Mouse (Mus musculus) thymus, adult 2 months (tissue): ENCODE measurements at regions not wholly inside any gene's neighbourhood (a gene's known extent, or its start where the extent isn't known, plus 50 kb on each side); places are given as distances from the start of the nearest gene placed in this dataset.

ENCODE experiments used
- DNase-seq: peaks from one replicate; pipeline ENCODE4 v3.0.0; 2021
- H3K27ac ChIP-seq: fragments of 200-500 bp; 2 replicates; pipeline ENCODE4 v1.5.1; 2012; ENCODE audit warnings: low read length, control low read depth; ENCODE audit not compliant: control insufficient read depth, insufficient read depth
- H3K27me3 ChIP-seq: fragments of 200-500 bp; 2 replicates; pipeline ENCODE4 v1.6.1; 2012; ENCODE audit warnings: mild to moderate bottlenecking, low read length, moderate library complexity, mixed read lengths; ENCODE audit not compliant: control insufficient read depth, insufficient read depth
- H3K36me3 ChIP-seq: fragments of 200-500 bp; 2 replicates; pipeline ENCODE4 v1.6.1; 2012; ENCODE audit warnings: mild to moderate bottlenecking, low read length, moderate library complexity; ENCODE audit not compliant: control insufficient read depth, insufficient read depth
- H3K4me1 ChIP-seq: fragments of 200-500 bp; replicated peaks from 2 replicates; pipeline ENCODE4 v1.6.1; 2012; ENCODE audit warnings: low read length; ENCODE audit not compliant: control insufficient read depth, insufficient read depth
- H3K4me3 ChIP-seq: fragments of 200-500 bp; 2 replicates; pipeline ENCODE4 v1.5.1; 2012; ENCODE audit warnings: mild to moderate bottlenecking, low read length, control low read depth, moderate library complexity; ENCODE audit not compliant: control insufficient read depth, insufficient read depth
- CTCF ChIP-seq: fragments of 200-500 bp; IDR thresholded peaks from 2 replicates; pipeline ENCODE4 v1.5.1; 2012; ENCODE audit warnings: mild to moderate bottlenecking, control low read depth, low read length, moderate library complexity, borderline replicate concordance; ENCODE audit not compliant: control insufficient read depth, poor library complexity, insufficient read depth; ENCODE audit errors: extremely low read depth
- POLR2A ChIP-seq: fragments of 200-500 bp; IDR thresholded peaks from 2 replicates; pipeline ENCODE4 v1.6.1; 2012; ENCODE audit warnings: mild to moderate bottlenecking, low read length, control low read depth, moderate library complexity; ENCODE audit not compliant: control insufficient read depth, poor library complexity, insufficient read depth; ENCODE audit errors: extremely low read depth
- WGBS: fragments of 180-500 bp; shearing (Covaris S2); methylation state at CpG from one replicate; pipeline ENCODE4 v1.1.7; 2018; 5-methylcytosine and 5-hydroxymethylcytosine counted together

GRCm38 (mm10) chr14:46638516-46638915 is 121.8 kb upstream of the Cdkn3 start:
- Histone ChIP-seq H3K27me3 (no peaks in the 10 kb centered on the region), H3K4me1 (no peaks in the 10 kb centered on the region), H3K27ac (no peak overlapping the region), H3K4me3 (no peak overlapping the region), H3K36me3 (no peaks in the 10 kb centered on the region)
- no peak for DNase-seq
- no peak for TF ChIP-seq POLR2A
- no peak for TF ChIP-seq CTCF
- 92% methylated on average over 6 of the region's 6 CpGs for WGBS

DNA sequence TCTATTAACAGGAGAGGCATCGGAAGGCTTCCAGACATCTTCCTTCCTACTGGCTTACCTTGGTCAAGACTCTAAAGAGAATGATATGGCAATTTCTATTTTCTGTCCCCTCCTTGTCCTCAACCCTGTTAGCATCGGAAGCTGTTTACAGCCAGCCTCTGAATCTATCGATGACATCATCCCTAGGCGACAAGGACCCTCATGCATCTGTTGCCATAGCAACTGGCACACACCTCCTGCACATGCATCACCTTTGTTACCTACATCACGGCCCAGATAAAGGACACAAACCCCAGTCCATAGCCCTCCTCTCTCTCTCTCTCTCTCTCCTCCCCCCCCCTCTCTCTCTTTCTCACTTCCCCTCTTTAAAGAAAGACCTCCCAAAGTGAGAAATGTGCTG is 123.1 kb upstream of the Cdkn3 start:
- 93% methylated on average over 5 of the region's 5 CpGs for WGBS
- no peak for DNase-seq
- no peaks in the 10 kb centered on the region for H3K27me3 ChIP-seq
- H3K4me1 ChIP-seq = no peaks in the 10 kb centered on the region
- TF ChIP-seq POLR2A (no peak), CTCF (no peak)
- H3K27ac ChIP-seq = no peak overlapping the region
- no peak overlapping the region for H3K4me3 ChIP-seq
- no peaks in the 10 kb centered on the region for H3K36me3 ChIP-seq

DNA sequence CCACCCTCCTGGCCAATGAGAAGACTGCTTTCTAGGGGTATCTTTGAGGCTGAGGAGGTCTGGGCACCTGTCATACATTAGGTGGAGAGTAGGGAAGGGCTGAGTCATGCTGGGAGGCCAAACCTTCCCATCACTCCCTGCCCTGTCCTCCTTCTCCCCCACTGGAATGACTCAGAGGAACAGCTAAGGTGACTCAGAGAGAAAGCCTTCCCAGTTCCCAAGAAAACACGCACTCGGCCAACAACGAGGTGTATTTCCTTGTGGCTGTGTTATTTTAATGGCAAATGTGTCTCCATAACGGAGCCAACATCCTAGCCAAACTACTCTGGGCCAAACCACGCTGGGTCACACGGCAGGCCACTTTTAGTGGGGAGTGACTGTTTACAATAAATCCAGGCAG is 124.0 kb upstream of the Cdkn3 start:
- Histone ChIP-seq H3K36me3 (no peaks in the 10 kb centered on the region), H3K27me3 (no peaks in the 10 kb centered on the region), H3K4me1 (no peaks in the 10 kb centered on the region), H3K4me3 (no peak overlapping the region), H3K27ac (no peak overlapping the region)
- 85% methylated on average over 6 of the region's 6 CpGs for WGBS
- TF ChIP-seq POLR2A (no peak), CTCF (no peak)
- DNase-seq = no peak

- no peak overlapping the region for H3K4me3 ChIP-seq
- H3K27ac ChIP-seq = no peak overlapping the region
- no peaks in the 10 kb centered on the region for H3K27me3 ChIP-seq
- no peaks in the 10 kb centered on the region for H3K4me1 ChIP-seq
- DNase-seq = no peak
- no peaks in the 10 kb centered on the region for H3K36me3 ChIP-seq
- TF ChIP-seq CTCF (no peak), POLR2A (no peak)
- WGBS = 52% methylated on average over 3 of the region's 3 CpGs
These were observed 125.0 kb upstream of the Cdkn3 start for GRCm38 (mm10) chr14:46635322-46635721.

DNA sequence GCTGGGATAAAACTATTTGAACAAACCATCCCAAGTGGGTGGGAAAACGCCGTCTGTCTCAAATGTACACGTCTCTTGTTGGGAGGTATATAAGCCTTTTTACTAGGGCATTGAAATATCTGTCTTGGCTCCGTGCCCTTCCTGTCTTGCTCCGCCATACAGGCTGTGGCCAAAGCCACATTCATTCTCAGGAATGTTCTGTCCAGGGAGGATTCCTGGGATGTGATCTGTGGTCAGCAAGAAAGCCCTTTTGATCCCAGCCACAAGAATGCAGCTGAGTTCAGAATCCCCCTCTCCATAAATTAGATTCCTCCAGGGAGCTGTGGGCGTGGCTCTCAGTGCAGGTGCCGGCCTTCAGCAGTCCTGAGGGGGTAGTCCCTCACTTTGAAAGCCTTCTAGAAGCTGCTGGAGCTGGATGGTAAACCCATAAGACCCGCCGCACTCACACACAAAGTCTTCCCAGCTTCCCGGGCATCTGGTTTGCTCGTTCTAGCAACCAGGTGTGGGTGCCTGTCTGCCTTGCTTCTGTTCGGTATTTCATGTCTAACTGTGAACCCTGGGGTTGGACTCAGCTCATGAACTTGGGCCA is 125.6 kb upstream of the Cdkn3 start:
- Histone ChIP-seq H3K4me1 (no peaks in the 10 kb centered on the region), H3K27ac (no peak overlapping the region), H3K27me3 (no peaks in the 10 kb centered on the region), H3K36me3 (no peaks in the 10 kb centered on the region), H3K4me3 (no peak overlapping the region)
- 90% methylated on average over 12 of the region's 12 CpGs for WGBS
- TF ChIP-seq CTCF = no peak
- no peak for TF ChIP-seq POLR2A
- no peak for DNase-seq

- no peak overlapping the region for H3K27ac ChIP-seq
- H3K4me3 ChIP-seq = no peak overlapping the region
- no peaks in the 10 kb centered on the region for H3K4me1 ChIP-seq
- 98% methylated on average over 10 of the region's 10 CpGs for WGBS
- H3K36me3 ChIP-seq = no peaks in the 10 kb centered on the region
- TF ChIP-seq CTCF = no peak
- no peak for TF ChIP-seq POLR2A
- H3K27me3 ChIP-seq = no peaks in the 10 kb centered on the region
- no peak for DNase-seq
These were observed 126.1 kb upstream of the Cdkn3 start for GRCm38 (mm10) chr14:46634251-46634650.

DNA sequence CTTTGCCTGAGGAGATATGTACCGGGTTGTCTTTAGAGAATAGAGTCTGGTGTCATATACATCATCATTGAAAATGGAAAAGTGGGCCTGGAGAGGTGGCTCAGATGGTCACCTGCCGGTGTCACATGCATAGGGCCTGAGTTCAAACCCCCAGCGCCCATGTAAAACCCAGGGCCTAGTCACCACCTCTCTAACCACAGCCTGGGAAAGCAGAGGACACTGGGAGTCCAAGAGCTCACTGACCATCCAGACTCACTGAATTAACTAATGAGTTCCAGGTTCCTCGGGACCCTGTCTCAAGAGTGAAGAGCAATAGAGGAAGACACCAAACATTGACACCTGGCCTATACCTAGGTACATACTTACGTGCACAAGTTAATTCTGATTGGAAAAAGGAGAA is 132.7 kb upstream of the Cdkn3 start:
- Histone ChIP-seq H3K27ac (no peak overlapping the region), H3K4me1 (no peaks in the 10 kb centered on the region), H3K36me3 (no peaks in the 10 kb centered on the region), H3K4me3 (no peak overlapping the region), H3K27me3 (no peaks in the 10 kb centered on the region)
- DNase-seq = no peak
- TF ChIP-seq CTCF = no peak
- no peak for TF ChIP-seq POLR2A
- 93% methylated on average over 5 of the region's 5 CpGs for whole genome bisulfite sequencing
